Mouse (Mus musculus): ENCODE data around the gene Shmt1. TPM values are rescaled to one million over a fixed set of nuclear protein-coding genes. Genes with fewer than 3 reads are reported as not detected.

Gene Shmt1
- polyA plus RNA-seq, 1 experiment from 2014 or later, result 18.4 TPM

DNA sequence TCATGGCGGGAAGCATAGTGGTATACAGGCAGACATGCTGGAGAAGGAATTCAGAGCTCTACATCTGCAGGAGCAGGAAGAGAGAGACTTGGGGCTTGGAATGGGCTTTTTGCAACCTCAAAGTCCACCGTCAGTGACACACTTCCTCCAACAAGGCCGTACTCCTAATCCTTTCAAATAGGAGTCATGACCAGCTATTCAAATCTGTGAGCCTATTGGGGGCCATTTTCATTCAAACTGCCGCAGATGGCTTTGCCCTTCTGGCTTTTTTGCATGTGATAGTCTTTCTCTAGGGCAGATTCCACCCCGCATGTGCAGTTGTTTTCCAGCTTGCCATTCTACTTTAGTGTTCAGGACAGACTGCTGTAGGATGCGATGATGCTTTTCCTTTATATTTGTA lies 25.4 kb upstream of the Shmt1 start:
- no peak overlapping the region for H3K9ac ChIP-seq (replicated peaks; ENCODE audit: low read depth)
- H3K27me3 ChIP-seq (replicated peaks; ENCODE audit: insufficient read depth, low read length), result no peaks in the 10 kb centered on the region
- H3K4me3 ChIP-seq (ENCODE audit: low read depth, low read length), result no peak overlapping the region
- no peaks in the 10 kb centered on the region for H3K4me1 ChIP-seq (ENCODE audit: insufficient read depth, low read depth, low read length)
- H3K27ac ChIP-seq (ENCODE audit: low read length), result no peak overlapping the region
- no peak for ATAC-seq
- no peak overlapping the region for H3K4me2 ChIP-seq (replicated peaks; ENCODE audit: low read depth, low read length)
- no peak for DNase-seq (ENCODE audit: low spot score)
- H3K9me3 ChIP-seq (ENCODE audit: low read length), result no peaks in the 10 kb centered on the region
- WGBS, result 96% methylated on average over 6 of the region's 6 CpGs
- H3K36me3 ChIP-seq (ENCODE audit: insufficient read depth, low read length), result no peaks in the 10 kb centered on the region
- TF ChIP-seq CTCF (IDR thresholded peaks at IDR 0.05) (no peak), EP300 (IDR thresholded peaks at IDR 0.05) (no peak)

DNA sequence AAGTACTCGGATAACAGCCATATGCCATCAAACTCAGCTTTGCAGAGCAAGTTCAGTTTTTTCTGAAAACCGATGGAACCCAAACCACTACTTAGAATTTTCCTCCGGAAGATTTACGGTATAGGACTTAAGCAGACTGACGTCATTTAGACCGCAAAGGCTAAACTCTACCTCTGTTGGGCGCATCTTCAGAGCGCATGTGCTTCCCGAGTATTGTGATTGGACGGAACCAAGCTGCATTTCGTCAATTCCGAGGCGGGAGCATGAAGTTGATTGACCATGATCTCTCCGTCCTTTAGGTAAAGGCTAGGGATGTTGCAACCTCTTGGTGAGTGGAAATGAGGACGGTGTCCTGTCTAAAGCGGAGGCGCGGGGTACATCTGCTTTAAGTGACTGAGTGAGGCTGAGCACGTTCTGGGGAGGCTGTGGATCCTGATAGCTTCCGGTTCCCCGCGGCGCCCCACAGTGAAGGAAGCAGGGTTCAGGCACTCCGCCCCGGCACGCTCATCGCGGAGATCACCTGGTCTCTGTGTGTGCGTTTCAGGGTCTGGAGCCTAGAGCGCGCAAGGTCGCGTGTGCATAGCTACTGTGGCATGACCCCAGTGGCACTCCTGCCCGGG lies 19.0 kb upstream of the Shmt1 start, which contains the start of gene Dhrs7b:
Gene Dhrs7b, plus strand, starts transcription at position 199 of the 620 bp plus-strand sequence.
- peak within 1 kb of the TSS; percentile 57; the same call in 1 of the 2 replicates for H3K9ac ChIP-seq (replicated peaks; ENCODE audit: low read depth)
- H3K36me3 ChIP-seq (ENCODE audit: insufficient read depth, low read length), result no peaks in the 10 kb centered on the region
- H3K27me3 ChIP-seq (replicated peaks; ENCODE audit: insufficient read depth, low read length), result no peaks in the 10 kb centered on the region
- peak within 1 kb of the TSS; percentile 74 for H3K4me2 ChIP-seq (replicated peaks; ENCODE audit: low read depth, low read length)
- peak; percentile 98 for DNase-seq (ENCODE audit: low spot score)
- H3K4me1 ChIP-seq (ENCODE audit: insufficient read depth, low read depth, low read length), result no peaks in the 10 kb centered on the region
- peak within 1 kb of the TSS; percentile 58 for H3K4me3 ChIP-seq (ENCODE audit: low read depth, low read length)
- H3K27ac ChIP-seq (ENCODE audit: low read length), result peak within 1 kb of the TSS; percentile 71
- TF ChIP-seq CTCF (IDR thresholded peaks at IDR 0.05) (0 out of 2 replicates have a peak, but pooled peaks have one; percentile 3), EP300 (IDR thresholded peaks at IDR 0.05) (0 out of 2 replicates have a peak, but pooled peaks have one; percentile 28)
- WGBS, result under 1% methylated on average over 34 of the region's 34 CpGs
- peak; percentile 98 for ATAC-seq
- no peaks in the 10 kb centered on the region for H3K9me3 ChIP-seq (ENCODE audit: low read length)

DNA sequence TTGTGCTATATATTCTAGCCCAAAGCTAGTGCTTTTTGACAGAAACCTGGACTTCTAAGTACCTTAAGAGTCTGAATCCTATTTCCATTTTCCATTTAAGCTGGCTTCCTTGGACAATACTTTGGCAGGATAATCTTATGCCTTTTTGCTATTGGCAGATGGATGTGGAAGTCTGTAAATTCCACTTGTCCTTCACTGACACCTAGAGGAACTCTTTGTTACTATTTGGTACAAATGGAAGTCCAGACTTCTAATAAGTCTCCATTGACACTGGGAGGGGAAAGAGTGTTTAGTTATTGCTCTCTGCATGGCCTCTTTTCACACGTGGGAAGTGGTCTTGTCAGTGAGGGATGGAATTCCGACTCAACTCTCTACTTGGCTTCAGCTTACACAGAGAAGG lies 17.4 kb upstream of the Shmt1 start:
- 16% methylated on average over 2 of the region's 2 CpGs for WGBS
- no peaks in the 10 kb centered on the region for H3K4me1 ChIP-seq (ENCODE audit: insufficient read depth, low read depth, low read length)
- H3K4me2 ChIP-seq (replicated peaks; ENCODE audit: low read depth, low read length), result no peak overlapping the region
- H3K9me3 ChIP-seq (ENCODE audit: low read length), result no peaks in the 10 kb centered on the region
- ATAC-seq, result no peak
- no peak overlapping the region for H3K9ac ChIP-seq (replicated peaks; ENCODE audit: low read depth)
- H3K27me3 ChIP-seq (replicated peaks; ENCODE audit: insufficient read depth, low read length), result no peaks in the 10 kb centered on the region
- peak; percentile 77 for DNase-seq (ENCODE audit: low spot score)
- no peaks in the 10 kb centered on the region for H3K36me3 ChIP-seq (ENCODE audit: insufficient read depth, low read length)
- H3K27ac ChIP-seq (ENCODE audit: low read length), result no peak overlapping the region
- TF ChIP-seq EP300 (IDR thresholded peaks at IDR 0.05) (no peak), CTCF (IDR thresholded peaks at IDR 0.05) (peak; percentile 67)
- H3K4me3 ChIP-seq (ENCODE audit: low read depth, low read length), result no peak overlapping the region

DNA sequence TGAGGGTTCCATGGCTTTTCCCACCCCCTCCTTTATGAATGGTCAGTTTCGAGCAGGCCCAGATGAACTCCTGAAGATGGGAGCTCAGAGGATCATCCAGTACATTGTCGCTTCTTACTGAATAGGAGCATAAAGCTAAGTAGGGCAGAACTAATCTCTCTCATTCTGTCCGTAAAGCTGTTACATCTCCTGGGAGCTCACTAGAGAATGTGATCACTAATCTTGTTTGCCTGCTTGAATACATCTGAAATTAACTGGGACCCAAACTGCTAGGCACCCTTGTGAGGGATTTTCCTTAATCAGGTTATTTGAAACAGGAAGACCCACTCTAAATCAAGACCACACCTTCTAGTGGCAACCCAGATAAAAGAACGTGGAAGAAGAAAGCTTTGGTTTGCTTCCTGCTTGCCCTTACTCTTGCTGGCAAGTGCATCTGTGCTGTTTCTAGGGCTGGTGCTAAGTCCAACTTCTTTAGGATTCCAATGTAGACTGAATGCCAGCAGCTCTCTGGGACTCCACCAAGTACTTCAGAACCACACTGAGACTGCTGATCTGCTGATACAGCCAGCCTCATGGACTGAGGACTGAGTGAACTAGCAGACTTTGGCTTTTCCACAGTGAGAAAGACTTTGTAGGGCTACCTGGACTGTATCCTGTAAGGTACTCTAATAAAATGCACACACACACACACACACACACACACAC lies 15.9 kb upstream of the Shmt1 start:
- no peaks in the 10 kb centered on the region for H3K36me3 ChIP-seq (ENCODE audit: insufficient read depth, low read length)
- no peak overlapping the region for H3K9ac ChIP-seq (replicated peaks; ENCODE audit: low read depth)
- WGBS, result 64% methylated on average over 4 of the region's 4 CpGs
- H3K27me3 ChIP-seq (replicated peaks; ENCODE audit: insufficient read depth, low read length), result no peaks in the 10 kb centered on the region
- no peaks in the 10 kb centered on the region for H3K4me1 ChIP-seq (ENCODE audit: insufficient read depth, low read depth, low read length)
- H3K27ac ChIP-seq (ENCODE audit: low read length), result no peak overlapping the region
- no peaks in the 10 kb centered on the region for H3K9me3 ChIP-seq (ENCODE audit: low read length)
- ATAC-seq (no peak), DNase-seq (ENCODE audit: low spot score) (no peak)
- TF ChIP-seq EP300 (IDR thresholded peaks at IDR 0.05) (no peak), CTCF (IDR thresholded peaks at IDR 0.05) (no peak)
- H3K4me2 ChIP-seq (replicated peaks; ENCODE audit: low read depth, low read length), result no peak overlapping the region
- no peak overlapping the region for H3K4me3 ChIP-seq (ENCODE audit: low read depth, low read length)

DNA sequence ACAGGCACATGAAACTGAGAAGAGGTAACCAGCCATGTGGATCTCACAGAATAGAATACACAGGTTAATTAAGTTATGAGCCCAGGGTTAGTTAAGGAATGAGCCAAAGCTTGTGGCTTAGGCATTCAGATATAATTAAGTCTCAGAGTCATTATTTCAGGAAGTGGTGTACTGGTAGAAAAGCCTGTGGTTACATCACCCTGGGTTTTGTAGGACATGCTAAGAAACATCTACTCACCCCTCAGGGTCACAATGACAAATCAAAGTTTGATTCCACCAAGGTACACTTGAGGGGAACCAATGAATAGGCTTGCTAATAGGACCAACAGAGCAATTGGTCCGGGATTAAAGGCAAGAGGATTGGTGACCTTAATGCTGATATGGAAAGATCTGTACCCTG lies 15.2 kb upstream of the Shmt1 start:
- 79% methylated on average over 1 of the region's 1 CpGs for WGBS
- H3K4me2 ChIP-seq (replicated peaks; ENCODE audit: low read depth, low read length), result no peak overlapping the region
- no peaks in the 10 kb centered on the region for H3K36me3 ChIP-seq (ENCODE audit: insufficient read depth, low read length)
- DNase-seq (ENCODE audit: low spot score) (no peak), ATAC-seq (no peak)
- H3K9ac ChIP-seq (replicated peaks; ENCODE audit: low read depth), result no peak overlapping the region
- no peaks in the 10 kb centered on the region for H3K9me3 ChIP-seq (ENCODE audit: low read length)
- no peak overlapping the region for H3K27ac ChIP-seq (ENCODE audit: low read length)
- H3K27me3 ChIP-seq (replicated peaks; ENCODE audit: insufficient read depth, low read length), result no peaks in the 10 kb centered on the region
- H3K4me3 ChIP-seq (ENCODE audit: low read depth, low read length), result no peak overlapping the region
- no peaks in the 10 kb centered on the region for H3K4me1 ChIP-seq (ENCODE audit: insufficient read depth, low read depth, low read length)
- TF ChIP-seq CTCF (IDR thresholded peaks at IDR 0.05) (no peak), EP300 (IDR thresholded peaks at IDR 0.05) (no peak)

DNA sequence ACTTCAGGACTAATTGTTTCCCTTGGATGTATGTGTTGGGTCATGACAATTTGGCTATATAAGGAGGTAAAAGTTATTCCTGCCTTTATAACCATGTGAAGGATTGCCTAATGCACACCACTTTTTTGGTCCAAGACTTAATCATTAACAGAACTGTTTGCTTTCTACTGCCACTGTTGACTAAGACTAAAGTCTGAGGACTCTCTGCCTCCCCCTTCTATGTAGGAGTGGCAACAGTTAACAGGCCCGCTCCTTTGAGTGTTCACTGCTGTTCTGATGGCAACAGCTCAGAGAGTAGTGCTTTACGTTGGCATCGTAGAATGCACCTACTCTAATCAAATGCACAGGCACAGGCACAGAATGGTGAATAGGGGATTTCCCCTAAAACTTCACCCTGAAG lies 13.7 kb upstream of the Shmt1 start:
- Histone ChIP-seq H3K27ac (ENCODE audit: low read length) (peak overlapping the region; percentile 26; the same call in 1 of the 2 replicates), H3K4me3 (ENCODE audit: low read depth, low read length) (no peak overlapping the region), H3K27me3 (replicated peaks; ENCODE audit: insufficient read depth, low read length) (no peaks in the 10 kb centered on the region), H3K9me3 (ENCODE audit: low read length) (no peaks in the 10 kb centered on the region), H3K4me1 (ENCODE audit: insufficient read depth, low read depth, low read length) (no peaks in the 10 kb centered on the region), H3K9ac (replicated peaks; ENCODE audit: low read depth) (no peak overlapping the region), H3K36me3 (ENCODE audit: insufficient read depth, low read length) (no peaks in the 10 kb centered on the region), H3K4me2 (replicated peaks; ENCODE audit: low read depth, low read length) (no peak overlapping the region)
- 61% methylated on average over 3 of the region's 3 CpGs for WGBS
- peak; percentile 9; the same call in 1 of the 2 replicates for TF ChIP-seq CTCF (IDR thresholded peaks at IDR 0.05)
- peak; percentile 76 for TF ChIP-seq EP300 (IDR thresholded peaks at IDR 0.05)
- ATAC-seq (peak; percentile 96), DNase-seq (ENCODE audit: low spot score) (peak; percentile 93)
